Mouse (Mus musculus) MEL (cell line): ENCODE measurements at regions not wholly inside any gene's neighbourhood (a gene's known extent, or its start where the extent isn't known, plus 50 kb on each side); places are given as distances from the start of the nearest gene placed in this dataset.

Source experiments
- DNase-seq: peaks from one replicate; pipeline ENCODE4 v3.0.0; 2011; ENCODE audit warnings: low read depth, low spot score
- H3K27ac ChIP-seq: 2 replicates; pipeline ENCODE4 v1.5.1; 2012; ENCODE audit warnings: low read depth, mild to moderate bottlenecking, control low read depth, low read length, moderate library complexity; ENCODE audit not compliant: control insufficient read depth
- H3K27me3 ChIP-seq, 2 experiments: fragments of 150-350 bp in 1 of 2; sonication (generic) in 1 of 2; 2 replicates each; pipeline ENCODE4 v1.6.1; 2012; ENCODE audit warnings: low read length in 2 of 2, mild to moderate bottlenecking in 2 of 2, improper control_type of control experiment in 1 of 2, moderate library complexity in 1 of 2; ENCODE audit not compliant: insufficient read depth in 2 of 2, control insufficient read depth in 1 of 2
- H3K36me3 ChIP-seq, 2 experiments: 2 replicates each; pipeline ENCODE4 v1.6.1; 2012 to 2014; ENCODE audit warnings: low read length in 2 of 2, improper control_type of control experiment in 1 of 2, inconsistent platforms in 1 of 2, mild to moderate bottlenecking in 1 of 2; ENCODE audit not compliant: insufficient read depth in 2 of 2, control insufficient read depth in 1 of 2
- H3K4me1 ChIP-seq, 2 experiments: fragments of 150-350 bp in 1 of 2; sonication (generic) in 1 of 2; 2 replicates each; pipeline ENCODE4 v1.6.1; 2012; ENCODE audit warnings: low read length in 2 of 2, improper control_type of control experiment in 1 of 2, mild to moderate bottlenecking in 1 of 2; ENCODE audit not compliant: insufficient read depth in 2 of 2, control insufficient read depth in 1 of 2
- H3K4me3 ChIP-seq, 2 experiments: fragments of 150-350 bp in 1 of 2; sonication (generic) in 1 of 2; 2 replicates each; pipeline ENCODE4 v1.5.1; 2012; ENCODE audit warnings: low read depth in 2 of 2, low read length in 2 of 2, mild to moderate bottlenecking in 2 of 2, moderate library complexity in 2 of 2, control low read depth in 1 of 2, improper control_type of control experiment in 1 of 2; ENCODE audit not compliant: control insufficient read depth in 1 of 2, insufficient read depth in 1 of 2
- H3K79me2 ChIP-seq: 2 replicates; pipeline ENCODE4 v1.6.1; 2012; ENCODE audit warnings: mild to moderate bottlenecking, low read length, moderate library complexity; ENCODE audit not compliant: control insufficient read depth, poor library complexity, insufficient read depth
- H3K9ac ChIP-seq: 2 replicates; pipeline ENCODE4 v1.6.1; 2012; ENCODE audit warnings: low read depth, mild to moderate bottlenecking, control low read depth, low read length, moderate library complexity; ENCODE audit not compliant: control insufficient read depth, poor library complexity, severe bottlenecking
- H3K9me3 ChIP-seq: fragments of 150-350 bp; sonication (generic); replicated peaks from 2 replicates; pipeline ENCODE4 v1.6.1; 2012; ENCODE audit warnings: mild to moderate bottlenecking, low read length, improper control_type of control experiment, moderate library complexity; ENCODE audit not compliant: insufficient read depth
- BHLHE40 ChIP-seq: IDR thresholded peaks from 2 replicates; pipeline ENCODE4 v1.6.1; 2012; ENCODE audit warnings: low read depth, mild to moderate bottlenecking, inconsistent platforms, low read length, improper control_type of control experiment, borderline replicate concordance
- CHD1 ChIP-seq: IDR thresholded peaks from 2 replicates; pipeline ENCODE4 v1.6.1; 2012; ENCODE audit warnings: low read depth, mild to moderate bottlenecking, inconsistent platforms, low read length, improper control_type of control experiment
- CHD2 ChIP-seq: IDR thresholded peaks from 2 replicates; pipeline ENCODE4 v1.6.1; 2011; ENCODE audit warnings: low read length, improper control_type of control experiment
- CTCF ChIP-seq, 3 experiments: IDR thresholded peaks in 2 of 3; conservative IDR thresholded peaks in 1 of 3; 2 replicates each; pipeline ENCODE4 v1.5.1; 2011 to 2012; ENCODE audit warnings: low read length in 3 of 3, low read depth in 2 of 3, mild to moderate bottlenecking in 2 of 3, improper control_type of control experiment in 1 of 3, inconsistent platforms in 1 of 3, mixed read lengths in 1 of 3, moderate library complexity in 1 of 3; ENCODE audit not compliant: control insufficient read depth in 1 of 3, insufficient read depth in 1 of 3, poor library complexity in 1 of 3, severe bottlenecking in 1 of 3
- ETS1 ChIP-seq: IDR thresholded peaks from 2 replicates; pipeline ENCODE4 v1.6.1; 2012; ENCODE audit warnings: low read depth, mild to moderate bottlenecking, inconsistent platforms, low read length, improper control_type of control experiment, moderate library complexity
- GABPA ChIP-seq: IDR thresholded peaks from 2 replicates; pipeline ENCODE4 v1.6.1; 2012; ENCODE audit warnings: low read depth, mild to moderate bottlenecking, inconsistent platforms, low read length, improper control_type of control experiment, moderate library complexity
- GATA1 ChIP-seq: IDR thresholded peaks from 2 replicates; pipeline ENCODE4 v1.6.1; 2011; ENCODE audit warnings: low read depth, low read length, improper control_type of control experiment
- JUND ChIP-seq: IDR thresholded peaks from 2 replicates; pipeline ENCODE4 v1.6.1; 2011; ENCODE audit warnings: low read depth, mild to moderate bottlenecking, improper control_type of control experiment, low read length
- MAFK ChIP-seq: IDR thresholded peaks from 2 replicates; pipeline ENCODE4 v1.6.1; 2011; ENCODE audit warnings: low read depth, mild to moderate bottlenecking, low read length, improper control_type of control experiment, borderline replicate concordance
- MAX ChIP-seq: IDR thresholded peaks from 2 replicates; pipeline ENCODE4 v1.6.1; 2011; ENCODE audit warnings: low read length, improper control_type of control experiment
- MEF2A ChIP-seq: IDR thresholded peaks from 2 replicates; pipeline ENCODE4 v1.6.1; 2014; ENCODE audit warnings: low read depth, mild to moderate bottlenecking, inconsistent platforms, low read length, improper control_type of control experiment; ENCODE audit not compliant: poor library complexity, insufficient replicate concordance, severe bottlenecking; ENCODE audit errors: extremely low read depth
- MXI1 ChIP-seq: IDR thresholded peaks from 2 replicates; pipeline ENCODE4 v1.6.1; 2011; ENCODE audit warnings: mild to moderate bottlenecking, low read depth, low read length, improper control_type of control experiment
- MYC ChIP-seq: IDR thresholded peaks from 2 replicates; pipeline ENCODE4 v1.6.1; 2011; ENCODE audit warnings: low read depth, mild to moderate bottlenecking, low read length, improper control_type of control experiment, moderate library complexity
- NRF1 ChIP-seq: IDR thresholded peaks from 2 replicates; pipeline ENCODE4 v1.6.1; 2014; ENCODE audit warnings: low read depth, mild to moderate bottlenecking, inconsistent platforms, low read length, improper control_type of control experiment, moderate library complexity; ENCODE audit not compliant: poor library complexity, insufficient read depth, severe bottlenecking
- POLR2A ChIP-seq, 2 experiments: IDR thresholded peaks; 2 replicates each; pipeline ENCODE4 v1.6.1; 2011 to 2012; ENCODE audit warnings: low read length in 2 of 2, mild to moderate bottlenecking in 2 of 2, control low read depth in 1 of 2, improper control_type of control experiment in 1 of 2, low read depth in 1 of 2, moderate library complexity in 1 of 2; ENCODE audit not compliant: control insufficient read depth in 1 of 2, insufficient read depth in 1 of 2, poor library complexity in 1 of 2
- RAD21 ChIP-seq: IDR thresholded peaks from 2 replicates; pipeline ENCODE4 v1.6.1; 2011; ENCODE audit warnings: mild to moderate bottlenecking, low read depth, low read length, improper control_type of control experiment
- SMC3 ChIP-seq: IDR thresholded peaks from 2 replicates; pipeline ENCODE4 v1.6.1; 2011; ENCODE audit warnings: low read depth, low read length, improper control_type of control experiment
- TBP ChIP-seq: IDR thresholded peaks from 2 replicates; pipeline ENCODE4 v1.8.0; 2011; ENCODE audit warnings: low read depth, low read length, improper control_type of control experiment
- TCF12 ChIP-seq: IDR thresholded peaks from 2 replicates; pipeline ENCODE4 v1.6.1; 2014; ENCODE audit warnings: low read depth, mild to moderate bottlenecking, inconsistent platforms, low read length, improper control_type of control experiment, moderate library complexity
- UBTF ChIP-seq: IDR thresholded peaks from 2 replicates; pipeline ENCODE4 v1.6.1; 2012; ENCODE audit warnings: low read depth, mild to moderate bottlenecking, inconsistent platforms, low read length, improper control_type of control experiment, moderate library complexity, borderline replicate concordance; ENCODE audit not compliant: insufficient read depth
- USF1 ChIP-seq: IDR thresholded peaks from 2 replicates; pipeline ENCODE4 v1.6.1; 2014; ENCODE audit warnings: low read depth, mild to moderate bottlenecking, inconsistent platforms, low read length, improper control_type of control experiment, moderate library complexity
- USF2 ChIP-seq, 2 experiments: IDR thresholded peaks; 2 replicates each; pipeline ENCODE4 v1.6.1; 2011 to 2012; ENCODE audit warnings: improper control_type of control experiment in 2 of 2, low read length in 2 of 2, borderline replicate concordance in 1 of 2, inconsistent platforms in 1 of 2, low read depth in 1 of 2, mild to moderate bottlenecking in 1 of 2; ENCODE audit not compliant: insufficient read depth in 1 of 2
- ZC3H11A ChIP-seq: IDR thresholded peaks from 2 replicates; pipeline ENCODE4 v1.6.1; 2012; ENCODE audit warnings: low read depth, mild to moderate bottlenecking, inconsistent platforms, low read length, improper control_type of control experiment
- ZMIZ1 ChIP-seq: IDR thresholded peaks from 2 replicates; pipeline ENCODE4 v1.6.1; 2012; ENCODE audit warnings: low read depth, mild to moderate bottlenecking, inconsistent platforms, low read length, improper control_type of control experiment, moderate library complexity

DNA sequence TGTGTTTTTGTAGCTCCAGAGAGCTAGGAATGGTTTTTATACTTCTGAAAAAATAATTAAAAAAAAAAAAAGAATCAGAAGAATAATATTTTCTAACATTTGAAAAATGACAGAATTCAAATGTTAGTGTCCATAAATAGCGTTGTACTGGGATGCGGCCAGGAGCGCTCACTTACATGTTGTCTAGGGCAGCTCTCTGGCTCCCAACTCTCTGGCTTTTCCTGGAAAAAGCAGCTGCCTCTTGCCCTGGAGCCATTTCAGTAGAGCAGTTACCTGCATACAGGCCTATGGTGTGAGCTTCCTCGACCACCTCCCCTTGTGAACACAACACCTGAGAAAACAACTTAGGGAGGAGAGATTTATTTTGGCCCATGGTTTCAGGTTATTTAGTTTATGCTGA is 544.1 kb upstream of the Lrrc6 start:
- H3K27ac ChIP-seq = no peak overlapping the region
- H3K36me3 ChIP-seq = peaks cover 0 to 6% of the 10 kb centered on the region in 2 experiments; a peak in 1 of 4 replicates
- H3K9ac ChIP-seq = no peak overlapping the region
- no peak overlapping the region for H3K4me3 ChIP-seq
- H3K9me3 ChIP-seq = no peaks in the 10 kb centered on the region
- H3K79me2 ChIP-seq = no peaks in the 10 kb centered on the region
- TF ChIP-seq GABPA (no peak), NRF1 (no peak), MEF2A (no peak), POLR2A (IDR thresholded peaks at IDR 0.05; ENCODE audit: control insufficient read depth in 1 of 2, insufficient read depth in 1 of 2, low read depth in 1 of 2, low read length in 2 of 2, poor library complexity in 1 of 2) (no peak), MAX (no peak), TCF12 (no peak), USF2 (IDR thresholded peaks at IDR 0.05; ENCODE audit: borderline replicate concordance in 1 of 2, insufficient read depth in 1 of 2, low read depth in 1 of 2, low read length in 2 of 2) (no peak), MXI1 (no peak), ZMIZ1 (no peak), GATA1 (no peak), BHLHE40 (no peak), CHD1 (no peak), TBP (no peak), CTCF (IDR thresholded peaks at IDR 0.05 in 2 of 3, conservative IDR thresholded peaks at IDR 0.05 in 1 of 3; ENCODE audit: control insufficient read depth in 1 of 3, insufficient read depth in 1 of 3, low read depth in 2 of 3, low read length in 3 of 3, poor library complexity in 1 of 3, severe bottlenecking in 1 of 3) (no peak), ZC3H11A (no peak), MYC (no peak), ETS1 (no peak), CHD2 (no peak), MAFK (no peak), UBTF (no peak)
- no peak for DNase-seq
- H3K27me3 ChIP-seq = no peaks in the 10 kb centered on the region
- H3K4me1 ChIP-seq = peaks cover 0 to 19% of the 10 kb centered on the region in 2 experiments; a peak in 3 of 4 replicates

DNA sequence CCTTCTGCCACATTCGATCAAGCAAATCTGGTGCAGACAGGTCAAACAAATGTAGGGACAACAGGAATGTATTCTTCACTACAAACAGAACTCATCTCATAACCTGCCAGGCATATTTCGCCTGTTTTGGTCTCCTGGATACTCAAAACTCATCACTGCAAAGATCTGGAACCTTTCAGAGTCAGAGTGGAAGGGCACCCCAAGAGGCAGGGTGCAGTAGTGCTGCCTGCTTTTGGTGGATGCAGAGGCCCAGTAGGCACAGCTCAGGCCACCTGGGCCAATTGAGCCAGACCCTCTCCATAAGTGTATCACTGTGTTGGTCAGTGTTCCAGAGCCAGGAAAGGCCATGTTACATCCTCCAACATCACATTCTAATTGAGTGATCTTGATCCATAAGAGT is 541.4 kb upstream of the Lrrc6 start:
- TF ChIP-seq ZMIZ1 (no peak), USF1 (no peak), RAD21 (peak; percentile 5; the same call in 1 of the 2 replicates), MAX (no peak), ETS1 (no peak), MYC (no peak), POLR2A (IDR thresholded peaks at IDR 0.05; ENCODE audit: control insufficient read depth in 1 of 2, insufficient read depth in 1 of 2, low read depth in 1 of 2, low read length in 2 of 2, poor library complexity in 1 of 2) (no peak), CTCF (IDR thresholded peaks at IDR 0.05 in 2 of 3, conservative IDR thresholded peaks at IDR 0.05 in 1 of 3; ENCODE audit: control insufficient read depth in 1 of 3, insufficient read depth in 1 of 3, low read depth in 2 of 3, low read length in 3 of 3, poor library complexity in 1 of 3, severe bottlenecking in 1 of 3) (peak; percentile 51 to 76 (median 57)), ZC3H11A (no peak), JUND (no peak), SMC3 (peak; percentile 22; the same call in 1 of the 2 replicates)
- Histone ChIP-seq H3K4me3 (no peak overlapping the region), H3K9me3 (no peaks in the 10 kb centered on the region), H3K4me1 (peaks cover 0 to 7% of the 10 kb centered on the region in 2 experiments; a peak in 2 of 4 replicates), H3K27me3 (no peaks in the 10 kb centered on the region), H3K9ac (no peak overlapping the region), H3K79me2 (no peaks in the 10 kb centered on the region; the same call in 1 of the 2 replicates), H3K27ac (no peak overlapping the region), H3K36me3 (peaks cover 0 to 4% of the 10 kb centered on the region in 2 experiments; a peak in 1 of 4 replicates)
- peak; percentile 37 for DNase-seq
